Mouse (Mus musculus) brain, adult 2 months (tissue): ENCODE measurements at regions not wholly inside any gene's neighbourhood (a gene's known extent, or its start where the extent isn't known, plus 50 kb on each side); places are given as distances from the start of the nearest gene placed in this dataset.
"Not testable (repeated sequence)": the region's sequence is repeated elsewhere in the genome, so short reads cannot be mapped to it uniquely, and the experiment has no call there.

Experiments used
- DNase-seq: peaks from one replicate; pipeline ENCODE4 v3.0.0; 2011; ENCODE audit warnings: low read depth, low spot score

- no peak for DNase-seq
Observed at GRCm38 (mm10) chr2:51682177-51682576, 54.9 kb downstream of the Tas2r134 start.

- DNase-seq: no peak
Observed at GRCm38 (mm10) chr2:51682745-51683144, 55.4 kb downstream of the Tas2r134 start.

- no peak for DNase-seq
Observed at GRCm38 (mm10) chr2:51705110-51705509, 77.8 kb downstream of the Tas2r134 start.

DNA sequence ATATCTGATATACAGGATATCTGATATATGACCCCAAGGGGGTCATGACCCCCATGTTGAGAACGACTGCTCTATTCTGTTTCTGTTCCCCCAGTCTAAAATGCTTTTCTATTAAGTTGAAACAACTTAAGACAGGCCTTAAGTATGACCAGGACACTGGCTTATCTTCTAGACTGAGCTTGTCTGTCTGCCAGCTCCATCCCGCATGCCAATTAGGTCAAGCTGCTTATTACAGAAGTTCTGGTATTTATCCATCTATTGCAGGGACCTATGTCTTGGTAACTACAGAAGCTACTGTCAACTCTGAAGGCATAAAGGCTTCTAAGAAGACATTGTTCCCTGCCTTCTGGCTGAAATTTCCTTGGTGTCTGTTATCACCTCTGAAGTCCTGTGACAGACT, 81.4 kb downstream of the Tas2r134 start:
- no peak for DNase-seq

GRCm38 (mm10) chr2:51712611-51713010, 85.3 kb downstream of the Tas2r134 start:
- peak; percentile 80 for DNase-seq

DNA sequence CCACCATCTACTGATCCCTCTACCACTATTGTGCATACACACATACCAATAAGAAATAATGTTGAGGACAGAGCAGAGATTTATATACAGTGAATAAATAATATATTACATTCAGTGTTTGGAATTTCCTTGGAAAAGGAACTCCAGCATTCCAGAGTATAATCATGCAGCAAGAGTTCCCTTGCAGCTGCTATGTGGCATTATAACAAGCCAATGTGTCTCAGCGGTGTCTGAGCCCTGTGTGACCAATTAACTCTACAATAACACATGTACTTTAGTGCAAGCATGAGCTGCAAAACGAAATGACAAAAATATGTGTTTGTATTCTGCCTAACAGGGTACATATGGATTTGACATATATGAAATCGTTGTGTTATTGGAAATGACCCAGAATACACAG, 103.5 kb downstream of the Tas2r134 start:
- DNase-seq: no peak

- no peak for DNase-seq
Observed at GRCm38 (mm10) chr2:51731703-51732102, 104.4 kb downstream of the Tas2r134 start.

- DNase-seq: no peak
Observed at GRCm38 (mm10) chr2:51732355-51732754, 105.0 kb downstream of the Tas2r134 start.

DNA sequence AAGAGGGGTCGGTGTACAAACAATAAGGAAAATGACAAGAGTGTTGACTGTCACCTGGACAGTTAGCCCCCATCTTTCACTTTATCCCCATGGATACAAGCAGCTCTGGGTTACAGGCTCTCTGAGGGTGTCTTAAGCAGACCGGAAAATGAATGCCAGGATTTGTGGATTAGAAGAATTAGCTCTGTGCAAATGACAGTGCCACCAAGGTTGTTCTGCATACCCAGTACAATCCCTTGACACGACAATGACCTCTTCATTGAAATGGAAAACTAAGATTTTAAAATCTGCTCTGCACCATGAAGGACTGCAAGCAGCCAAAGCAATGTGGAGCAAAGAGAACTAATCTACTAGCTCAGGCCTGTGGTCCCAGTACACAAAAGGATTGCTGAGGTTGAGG, 105.9 kb downstream of the Tas2r134 start:
- DNase-seq: no peak

GRCm38 (mm10) chr2:51736452-51736851, 109.1 kb downstream of the Tas2r134 start:
- DNase-seq: no peak

DNA sequence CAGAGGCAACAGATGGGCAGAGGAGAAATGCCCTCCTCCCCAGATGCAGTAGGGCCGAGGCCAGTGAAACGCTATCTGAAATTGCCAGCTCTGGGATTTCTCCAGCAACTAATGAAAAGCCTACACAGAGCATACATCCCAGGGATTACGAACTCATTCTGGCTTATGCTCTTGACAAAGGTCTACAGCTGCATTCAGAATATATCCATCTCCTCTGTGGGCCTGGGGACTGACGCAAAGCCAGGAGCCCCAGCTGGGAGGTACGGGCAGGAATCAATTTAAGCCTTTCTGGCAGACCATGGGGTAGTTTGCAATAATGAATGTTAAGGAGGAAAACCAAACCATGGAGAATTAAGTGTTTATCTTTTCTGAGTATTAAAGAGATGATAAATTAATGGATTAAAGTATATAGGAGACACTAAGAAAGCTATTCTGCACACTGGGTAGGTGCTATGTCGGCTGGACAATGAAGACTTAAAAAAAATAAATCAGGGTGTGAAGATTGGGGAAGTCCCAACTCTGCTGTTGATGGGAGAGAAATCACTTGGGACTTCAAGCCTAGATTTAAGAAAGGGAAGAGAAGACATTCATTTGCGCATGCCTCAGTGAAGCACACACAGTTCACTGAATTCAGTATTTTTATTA, 120.5 kb downstream of the Tas2r134 start:
- DNase-seq: no peak

DNA sequence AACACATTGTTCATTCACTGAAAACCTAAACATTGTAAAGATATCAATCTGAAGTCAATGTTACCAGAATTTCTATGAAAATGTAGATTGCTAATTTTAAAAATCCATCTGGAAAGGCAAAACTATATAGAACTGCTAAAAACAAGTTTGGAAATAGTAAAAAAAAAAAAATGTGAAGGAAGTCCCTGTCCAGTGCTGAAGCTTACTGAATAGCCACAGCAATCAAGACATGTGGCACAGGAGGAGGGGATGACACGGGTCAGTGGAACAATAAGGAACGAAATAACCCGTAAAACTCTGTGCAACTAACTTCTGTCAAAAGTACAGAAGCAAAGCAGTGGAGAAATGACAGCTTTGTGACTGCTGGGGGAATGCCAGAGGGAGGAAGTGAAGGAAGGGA, 121.9 kb downstream of the Tas2r134 start:
- DNase-seq: no peak

GRCm38 (mm10) chr2:51752941-51753564, 125.7 kb downstream of the Tas2r134 start:
- peak; percentile 82 for DNase-seq

DNA sequence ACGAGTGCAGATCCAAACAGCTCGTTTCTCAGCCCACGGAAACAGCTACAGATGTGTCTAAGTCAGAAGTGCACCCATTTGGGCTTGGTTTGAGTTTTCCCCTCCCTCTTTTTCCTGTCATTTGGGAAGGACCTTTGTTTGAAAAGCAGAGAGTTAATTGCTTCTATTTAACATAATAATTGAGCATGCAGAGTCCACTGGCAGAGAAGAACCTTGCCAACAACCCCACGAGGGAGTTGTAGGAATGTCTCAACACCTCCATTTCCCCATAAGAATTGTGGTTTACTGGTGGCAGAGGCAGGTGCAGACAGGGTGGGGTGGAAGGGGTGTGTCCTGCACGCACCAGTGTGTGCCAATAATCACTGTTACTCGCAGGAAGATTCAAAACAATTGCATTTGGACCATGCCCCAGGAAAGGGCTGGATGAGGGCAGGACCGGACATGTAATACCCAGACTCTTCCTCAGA, 126.3 kb downstream of the Tas2r134 start:
- DNase-seq: no peak

DNA sequence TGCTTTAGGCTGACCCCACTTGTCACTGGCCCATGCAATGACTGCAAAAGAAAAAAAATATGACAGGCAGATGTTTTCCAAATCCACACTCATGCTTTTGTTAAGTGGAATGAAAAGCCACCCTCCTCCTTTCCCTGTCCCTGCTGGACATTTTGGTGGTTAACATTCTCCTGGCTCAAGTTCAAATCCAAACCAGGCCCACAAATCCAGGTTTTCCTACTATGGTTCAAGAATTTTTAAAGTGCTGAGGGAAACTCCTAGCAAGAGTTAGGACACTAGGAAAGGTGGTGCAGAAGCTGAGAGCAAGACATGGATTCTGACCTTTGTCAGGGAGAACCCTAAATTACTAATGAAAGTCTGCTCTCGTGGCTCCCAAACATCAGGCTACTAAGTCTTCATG, 130.1 kb downstream of the Tas2r134 start:
- DNase-seq: no peak

DNA sequence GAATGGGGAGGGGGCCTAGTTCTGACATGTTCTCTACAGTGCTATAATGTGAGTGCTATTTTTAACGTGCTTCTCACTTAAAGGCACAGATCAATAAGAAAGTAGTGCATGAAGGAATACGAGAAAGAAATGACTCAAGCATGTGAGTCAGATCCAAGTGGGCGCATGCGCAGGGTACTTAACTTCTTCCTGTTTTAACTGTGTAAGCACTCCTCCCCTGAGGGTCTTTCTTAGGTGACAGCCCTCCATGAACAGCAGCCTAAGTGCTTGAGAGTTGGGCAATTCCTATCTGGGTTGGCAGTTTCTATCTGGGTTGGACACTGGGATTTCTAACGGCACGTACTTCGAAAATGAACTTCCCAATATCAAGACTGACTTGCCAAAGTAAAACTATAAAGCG, 130.8 kb downstream of the Tas2r134 start:
- peak; percentile 28 for DNase-seq

DNA sequence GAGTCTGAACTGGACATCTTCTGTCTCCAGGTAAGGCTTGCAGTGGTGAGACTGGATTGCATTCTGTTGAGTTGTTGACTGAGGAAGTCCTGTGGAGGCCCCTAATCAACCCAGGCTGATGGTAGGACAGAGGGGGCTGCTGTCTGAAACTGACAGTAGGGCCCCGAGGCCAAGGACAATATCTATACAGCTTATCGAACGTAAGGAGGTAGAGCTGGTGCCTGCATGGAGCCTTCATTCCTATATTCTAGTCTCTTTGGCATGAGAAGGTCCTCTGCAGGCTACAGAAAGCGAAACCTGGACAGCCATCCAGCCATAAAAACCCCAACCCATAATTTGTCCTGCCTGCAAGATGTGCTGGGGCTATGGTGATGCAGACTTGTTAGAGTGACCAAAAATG, 135.6 kb downstream of the Tas2r134 start:
- no peak for DNase-seq

DNA sequence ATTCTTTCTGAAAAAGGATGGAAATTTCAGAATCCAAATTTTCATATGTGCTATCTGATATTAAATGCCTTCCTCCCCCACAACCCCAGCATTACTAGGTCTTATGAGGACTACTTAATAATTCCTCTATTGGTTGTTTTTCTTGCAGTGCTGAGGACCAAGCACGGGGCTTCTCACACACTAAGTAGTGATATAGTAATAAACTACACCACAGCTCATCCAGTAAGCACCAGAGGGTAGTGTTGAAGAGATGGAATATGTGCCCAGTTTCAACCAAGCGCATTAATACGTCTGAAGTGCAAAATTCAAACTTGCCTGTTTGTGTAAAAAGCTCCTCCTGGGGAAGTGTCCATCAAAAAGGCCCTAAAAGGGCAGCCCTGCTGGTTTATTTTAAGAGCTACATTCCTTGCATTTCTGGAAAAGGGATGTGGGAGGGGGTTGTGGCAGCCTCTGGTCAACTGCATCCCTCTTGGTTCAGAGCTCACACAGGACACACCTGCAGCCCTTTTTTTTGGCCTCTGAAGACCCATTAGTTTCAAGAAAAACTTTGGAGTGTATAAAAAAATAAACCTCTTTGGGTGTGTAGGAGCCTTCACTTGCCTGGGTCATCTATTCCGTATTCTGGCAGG, 140.3 kb downstream of the Tas2r134 start:
- no peak for DNase-seq

DNA sequence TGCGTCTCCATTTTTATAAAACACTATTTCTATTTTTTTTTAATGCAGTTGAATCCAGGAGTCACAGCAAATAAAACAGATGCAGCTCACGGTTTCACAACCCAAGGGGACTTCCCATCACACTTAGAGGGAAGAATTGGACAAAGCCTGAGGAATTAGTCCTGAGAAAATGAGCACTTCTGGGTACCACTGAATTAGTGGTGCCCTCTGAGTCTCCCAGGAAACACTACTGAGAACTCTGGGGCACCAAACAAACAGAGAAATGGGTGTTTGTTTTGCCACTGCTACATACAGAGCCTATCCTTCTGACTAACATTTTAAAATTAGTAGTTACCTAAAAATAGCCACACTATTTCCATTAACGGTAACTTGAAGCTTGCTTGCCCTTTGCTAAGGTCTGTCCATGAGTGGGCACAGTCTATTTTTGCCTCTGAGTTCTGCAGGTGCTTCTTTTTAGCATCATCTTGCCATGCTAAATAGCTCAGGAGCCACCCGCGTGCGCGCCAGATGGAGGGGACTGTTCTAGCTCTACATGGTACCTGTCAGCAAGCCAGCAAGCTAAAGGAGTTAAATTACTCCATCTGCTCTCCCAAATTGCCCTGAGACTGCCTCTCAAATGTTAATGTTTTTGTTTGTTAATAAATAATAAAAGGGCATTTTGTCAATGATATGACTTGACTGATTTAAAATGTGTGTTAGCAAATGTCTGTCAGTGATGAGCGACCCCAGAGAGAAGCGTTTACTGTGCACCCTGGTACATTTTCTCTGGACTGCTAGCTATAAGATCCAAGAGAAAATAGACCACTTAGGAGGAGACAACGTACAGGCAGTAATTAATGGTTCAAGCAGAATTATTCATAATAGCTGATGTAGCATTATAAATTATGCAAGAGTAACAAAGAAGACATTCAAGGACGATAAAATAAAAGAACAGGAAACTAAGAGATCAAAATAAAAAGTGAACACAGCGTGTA, 141.3 kb downstream of the Tas2r134 start:
- peak; percentile 97 for DNase-seq

GRCm38 (mm10) chr2:51785169-51785568, 149.8 kb downstream of the Rbm43 start:
- no peak for DNase-seq

- DNase-seq: peak; percentile 17
Observed at GRCm38 (mm10) chr2:51788896-51789295, 146.1 kb downstream of the Rbm43 start.

- not testable (repeated sequence) for DNase-seq
Observed at GRCm38 (mm10) chr2:51793291-51793690, 141.7 kb downstream of the Rbm43 start.
